ENCODE assay signal across 9 mouse cellular contexts in the genomic region with DNA sequence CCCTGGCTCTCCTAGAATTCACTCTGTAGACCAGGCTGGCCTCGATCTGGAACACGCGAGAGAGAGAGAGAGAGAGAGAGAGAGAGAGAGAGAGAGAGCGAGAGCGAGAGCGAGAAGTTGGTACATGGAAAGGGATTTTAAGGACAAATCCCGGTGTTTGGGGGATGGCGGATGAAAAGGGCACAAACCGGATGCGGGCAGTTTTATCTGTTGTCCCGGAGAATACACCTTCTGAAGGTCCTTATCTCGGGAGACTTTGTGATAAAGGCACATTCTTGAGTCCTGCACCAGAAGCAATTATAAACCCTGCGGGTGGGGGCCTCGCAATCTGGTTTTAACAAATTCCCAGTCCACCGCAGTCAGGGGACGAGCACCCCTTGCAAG. TPM values are rescaled to one million over a fixed set of nuclear protein-coding genes. Genes with fewer than 3 reads are reported as not detected.
A peak's percentile ranks its signal among the peaks of the same experiment; 100 is the strongest.
DNase-seq lines count a peak whose midpoint lies in the region; ATAC-seq and TF ChIP-seq lines count a peak whose summit lies in the region.
"Had no signal": no experiment of that assay in that cellular context is flagged by ENCODE, and none has a peak within 500 bp of the region (broad histone marks: within the 10 kb centered on the region; RNA-seq: fewer than 3 reads in every experiment).

No protein-coding gene starts in this region.

- peaks cover 28% of the 10 kb centered on the region for H3K36me3 ChIP-seq in heart, embryonic 13.5 days
- peaks cover 18% of the 10 kb centered on the region for H3K36me3 ChIP-seq in ES-E14 (ENCODE audit: control insufficient read depth, insufficient read depth, low read length, poor library complexity, severe bottlenecking)
- H3K36me3 ChIP-seq in forebrain, embryonic 12.5 days (replicated peaks), result peaks cover 25% of the 10 kb centered on the region
- H3K36me3 ChIP-seq in liver, embryonic 14.5 days (replicated peaks; ENCODE audit: control insufficient read depth, insufficient read depth, low read depth), result peaks cover 26% of the 10 kb centered on the region

- no peak for ATAC-seq in heart, embryonic 13.5 days (ENCODE audit: extremely low read depth, insufficient number of reproducible peaks, low FRiP score, low TSS enrichment)
- ATAC-seq in forebrain, embryonic 12.5 days (ENCODE audit: low FRiP score), result no peak
- ATAC-seq in liver, embryonic 14.5 days (ENCODE audit: insufficient read depth), result no peak

- no peaks in the 10 kb centered on the region for H3K9me3 ChIP-seq in heart, embryonic 13.5 days
- no peaks in the 10 kb centered on the region for H3K9me3 ChIP-seq in ES-E14 (ENCODE audit: control insufficient read depth, insufficient read depth, low read depth, low read length)
- H3K9me3 ChIP-seq in forebrain, embryonic 12.5 days, result no peaks in the 10 kb centered on the region
- no peaks in the 10 kb centered on the region for H3K9me3 ChIP-seq in liver, embryonic 14.5 days (ENCODE audit: control insufficient read depth, low read length)

- H3K27me3 ChIP-seq in heart, embryonic 13.5 days (replicated peaks), result no peaks in the 10 kb centered on the region
- no peaks in the 10 kb centered on the region for H3K27me3 ChIP-seq in forebrain, embryonic 12.5 days
- no peaks in the 10 kb centered on the region for H3K27me3 ChIP-seq in liver, embryonic 14.5 days (ENCODE audit: control insufficient read depth, insufficient read depth, low read length)
- H3K27me3 ChIP-seq: Patski had no signal

- H3K27ac ChIP-seq in heart, embryonic 13.5 days (replicated peaks), result peak overlapping the region; percentile 98
- no peak overlapping the region for H3K27ac ChIP-seq in ES-E14 (ENCODE audit: insufficient read depth, low read depth, low read length, poor library complexity, severe bottlenecking)
- peak overlapping the region; percentile 98 for H3K27ac ChIP-seq in forebrain, embryonic 12.5 days
- peak overlapping the region; percentile 50 for H3K27ac ChIP-seq in liver, embryonic 14.5 days

- WGBS in heart, embryonic 13.5 days, result under 1% methylated on average over 16 of the region's 16 CpGs
- WGBS in forebrain, embryonic 12.5 days, result under 1% methylated on average over 16 of the region's 16 CpGs
- under 1% methylated on average over 16 of the region's 16 CpGs for WGBS in liver, embryonic 14.5 days (ENCODE audit: insufficient replicate concordance)

- peak overlapping the region; percentile 78 for H3K4me2 ChIP-seq in heart, embryonic 13.5 days
- peak overlapping the region; percentile 65 for H3K4me2 ChIP-seq in forebrain, embryonic 12.5 days
- H3K4me2 ChIP-seq in liver, embryonic 14.5 days (ENCODE audit: low read depth), result peak overlapping the region; percentile 95

- DNase-seq in heart, adult 18-20 months, result no peak
- DNase-seq in ES-E14 (ENCODE audit: low read depth, low spot score), result no peak
- peak in 1 of 3 experiments; percentile 48 for DNase-seq in liver, embryonic 14.5 days (ENCODE audit: low read depth in 3 of 3, low spot score in 3 of 3)
- no peak for DNase-seq in ovary, postnatal 36 days (ENCODE audit: low spot score)
- DNase-seq in adrenal gland, postnatal 36 days, result no peak
- no peak for DNase-seq in thymus, postnatal 0 days (ENCODE audit: low spot score)

- TF ChIP-seq CTCF in liver, embryonic 14.5 days (IDR thresholded peaks at IDR 0.05; ENCODE audit: low read depth), result no peak

- no peak for TF ChIP-seq EP300 in liver, embryonic 14.5 days (IDR thresholded peaks at IDR 0.05; ENCODE audit: low read depth)

- in situ Hi-C loops in ES-E14 (cut with MboI; ENCODE audit: low sequenced_read_pairs in 2 of 2, unreplicated experiment in 2 of 2), result no loop called here

- peaks cover 24% of the 10 kb centered on the region for H3K4me1 ChIP-seq in heart, embryonic 13.5 days
- no peaks in the 10 kb centered on the region for H3K4me1 ChIP-seq in ES-E14 (ENCODE audit: control insufficient read depth in 2 of 2, insufficient read depth in 2 of 2, low read length in 2 of 2, poor library complexity in 1 of 2)
- H3K4me1 ChIP-seq in forebrain, embryonic 12.5 days, result peaks cover 22% of the 10 kb centered on the region
- H3K4me1 ChIP-seq in liver, embryonic 14.5 days (replicated peaks; ENCODE audit: control insufficient read depth in 2 of 2, insufficient read depth in 2 of 2, low read length in 1 of 2), result peaks cover 4 to 9% of the 10 kb centered on the region in 2 experiments; a peak in 2 of 4 replicates

- H3K9ac ChIP-seq in heart, embryonic 13.5 days, result peak overlapping the region; percentile 97
- peak overlapping the region; percentile 72 for H3K9ac ChIP-seq in ES-E14 (ENCODE audit: insufficient read depth, low read depth, low read length, poor library complexity, severe bottlenecking)
- peak overlapping the region; percentile 99 for H3K9ac ChIP-seq in forebrain, embryonic 12.5 days
- H3K9ac ChIP-seq in liver, embryonic 14.5 days (replicated peaks), result peak overlapping the region; percentile 87

- peak overlapping the region; percentile 89 for H3K4me3 ChIP-seq in heart, embryonic 13.5 days
- H3K4me3 ChIP-seq in ES-E14 (ENCODE audit: insufficient read depth in 1 of 2, low read depth in 1 of 2, low read length in 2 of 2, poor library complexity in 1 of 2, severe bottlenecking in 1 of 2), result peak overlapping the region; percentile 66 to 85
- H3K4me3 ChIP-seq in forebrain, embryonic 12.5 days (replicated peaks), result peak overlapping the region; percentile 99
- H3K4me3 ChIP-seq in liver, embryonic 14.5 days (ENCODE audit: insufficient read depth in 1 of 2, low read depth in 2 of 2, low read length in 2 of 2), result peak overlapping the region; percentile 87 to 89

TF ChIP-seq in ES-E14, 5 proteins besides CTCF, POLR2A, EP300 and RAD21:
- no peak for TF ChIP-seq ZC3H11A (IDR thresholded peaks at IDR 0.05; ENCODE audit: borderline replicate concordance, low read depth, low read length)
- TF ChIP-seq HCFC1 (IDR thresholded peaks at IDR 0.05; ENCODE audit: borderline replicate concordance, insufficient read depth, low read length), result no peak
- no peak for TF ChIP-seq ZNF384 (IDR thresholded peaks at IDR 0.05; ENCODE audit: low read depth, low read length)
- no peak for TF ChIP-seq MAFK (IDR thresholded peaks at IDR 0.05; ENCODE audit: insufficient read depth, low read depth, low read length)
- TF ChIP-seq CHD2 (IDR thresholded peaks at IDR 0.05; ENCODE audit: low read depth, low read length), result no peak
TF ChIP-seq in ES-E14: peak in this region for 0.

RNA-seq across cellular contexts. Expression of gene Bzw1, which starts 0.4 kb away (rescaled TPM):
- 205 and 209 TPM in 2 replicates for polyA plus RNA-seq in heart, embryonic 13.5 days (2015; fragmentation: Nextera tagmentation; extraction: Ambion mirVana)
- 10 to 100 TPM; 66.2 to 70.6 TPM for total RNA-seq in heart, adult 18-20 months (2021)
- 101 and 167 TPM in 2 replicates for total RNA-seq in ES-E14 (2012; rRNA removed)
- polyA plus RNA-seq in forebrain, embryonic 12.5 days (2016; fragmentation: Nextera tagmentation; extraction: Ambion mirVana), result 509 and 526 TPM in 2 replicates
- 25.8 and 38.3 TPM in 2 replicates for polyA plus RNA-seq in liver, embryonic 14.5 days (2012; rRNA removed)
- polyA plus RNA-seq in liver, embryonic 14.5 days (2014; fragmentation: Nextera tagmentation; extraction: Ambion mirVana), result 152 and 153 TPM in 2 replicates
- total RNA-seq in adrenal gland, postnatal 36 days (2021), result 100 to 1,000 TPM; 149 to 239 TPM
- polyA plus RNA-seq in thymus, postnatal 0 days (2015; fragmentation: Nextera tagmentation; extraction: Ambion mirVana), result 437 and 440 TPM in 2 replicates

RNA-seq across cellular contexts. Expression of gene Clk1, which starts 31.6 kb away (rescaled TPM):
- 117 and 129 TPM in 2 replicates for polyA plus RNA-seq in heart, embryonic 13.5 days (2015; fragmentation: Nextera tagmentation; extraction: Ambion mirVana)
- total RNA-seq in heart, adult 18-20 months (2021), result 10 to 100 TPM; 43.0 to 61.3 TPM
- 137 and 181 TPM in 2 replicates for total RNA-seq in ES-E14 (2012; rRNA removed)
- 149 and 159 TPM in 2 replicates for polyA plus RNA-seq in forebrain, embryonic 12.5 days (2016; fragmentation: Nextera tagmentation; extraction: Ambion mirVana)
- polyA plus RNA-seq in liver, embryonic 14.5 days (2012; rRNA removed), result 49.0 and 97.9 TPM in 2 replicates
- polyA plus RNA-seq in liver, embryonic 14.5 days (2014; fragmentation: Nextera tagmentation; extraction: Ambion mirVana), result 69.3 and 78.5 TPM in 2 replicates
- total RNA-seq in adrenal gland, postnatal 36 days (2021), result 100 to 1,000 TPM; 168 to 179 TPM
- polyA plus RNA-seq in thymus, postnatal 0 days (2015; fragmentation: Nextera tagmentation; extraction: Ambion mirVana), result 239 and 257 TPM in 2 replicates

RNA-seq across cellular contexts. Expression of gene Nif3l1, which starts 52.7 kb away (rescaled TPM):
- 28.9 and 30.2 TPM in 2 replicates for polyA plus RNA-seq in heart, embryonic 13.5 days (2015; fragmentation: Nextera tagmentation; extraction: Ambion mirVana)
- total RNA-seq in heart, adult 18-20 months (2021), result 10 to 100 TPM; 10.8 to 13.8 TPM
- 26.6 and 32.7 TPM in 2 replicates for total RNA-seq in ES-E14 (2012; rRNA removed)
- 57.9 and 65.0 TPM in 2 replicates for polyA plus RNA-seq in forebrain, embryonic 12.5 days (2016; fragmentation: Nextera tagmentation; extraction: Ambion mirVana)
- polyA plus RNA-seq in liver, embryonic 14.5 days (2012; rRNA removed), result 10.3 and 10.7 TPM in 2 replicates
- polyA plus RNA-seq in liver, embryonic 14.5 days (2014; fragmentation: Nextera tagmentation; extraction: Ambion mirVana), result 16.5 and 18.0 TPM in 2 replicates
- 10 to 100 TPM; 18.8 to 19.5 TPM for total RNA-seq in adrenal gland, postnatal 36 days (2021)
- polyA plus RNA-seq in thymus, postnatal 0 days (2015; fragmentation: Nextera tagmentation; extraction: Ambion mirVana), result 25.6 and 25.7 TPM in 2 replicates

RNA-seq across cellular contexts. Expression of gene Ppil3, which starts 53.0 kb away (rescaled TPM):
- 30.9 and 37.9 TPM in 2 replicates for polyA plus RNA-seq in heart, embryonic 13.5 days (2015; fragmentation: Nextera tagmentation; extraction: Ambion mirVana)
- 10 to 100 TPM; 18.3 to 19.5 TPM for total RNA-seq in heart, adult 18-20 months (2021)
- 30.1 and 48.5 TPM in 2 replicates for total RNA-seq in ES-E14 (2012; rRNA removed)
- 47.5 and 49.4 TPM in 2 replicates for polyA plus RNA-seq in forebrain, embryonic 12.5 days (2016; fragmentation: Nextera tagmentation; extraction: Ambion mirVana)
- 12.1 and 18.6 TPM in 2 replicates for polyA plus RNA-seq in liver, embryonic 14.5 days (2012; rRNA removed)
- 29.8 and 31.0 TPM in 2 replicates for polyA plus RNA-seq in liver, embryonic 14.5 days (2014; fragmentation: Nextera tagmentation; extraction: Ambion mirVana)
- total RNA-seq in adrenal gland, postnatal 36 days (2021), result 10 to 100 TPM; 31.8 to 37.0 TPM
- polyA plus RNA-seq in thymus, postnatal 0 days (2015; fragmentation: Nextera tagmentation; extraction: Ambion mirVana), result 68.1 and 78.5 TPM in 2 replicates
